Mouse (Mus musculus) monocyte, adult 2 months (primary cell): Measurements from ENCODE around the gene Zfp330.

Source experiments
- DNase-seq, 2 experiments: peaks; one replicate each; pipeline ENCODE4 v3.0.0; 2022; ENCODE audit warnings: low spot score in 2 of 2, low read depth in 1 of 2

The Zfp330 gene

DNA sequence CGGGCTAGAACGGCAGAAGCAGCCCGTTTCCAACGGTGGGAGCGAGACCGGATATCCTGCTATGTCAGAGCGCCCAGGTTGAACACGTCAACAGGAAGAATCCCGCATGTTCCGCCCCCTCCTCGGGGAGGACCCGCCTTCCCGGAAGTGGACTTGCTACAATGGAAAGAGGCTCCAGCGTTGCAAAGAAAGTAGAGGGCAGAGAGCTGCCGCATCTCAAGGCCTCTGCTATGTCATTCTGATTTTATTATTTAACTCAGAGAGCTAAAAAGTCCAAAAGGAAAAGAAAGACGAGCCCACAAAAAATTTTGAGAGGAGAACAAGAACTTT lies at the start of gene Zfp330:
Gene Zfp330, minus strand, starts transcription at position 68 of the 330 bp plus-strand sequence.
- DNase-seq: peak; percentile 84 to 85

DNA sequence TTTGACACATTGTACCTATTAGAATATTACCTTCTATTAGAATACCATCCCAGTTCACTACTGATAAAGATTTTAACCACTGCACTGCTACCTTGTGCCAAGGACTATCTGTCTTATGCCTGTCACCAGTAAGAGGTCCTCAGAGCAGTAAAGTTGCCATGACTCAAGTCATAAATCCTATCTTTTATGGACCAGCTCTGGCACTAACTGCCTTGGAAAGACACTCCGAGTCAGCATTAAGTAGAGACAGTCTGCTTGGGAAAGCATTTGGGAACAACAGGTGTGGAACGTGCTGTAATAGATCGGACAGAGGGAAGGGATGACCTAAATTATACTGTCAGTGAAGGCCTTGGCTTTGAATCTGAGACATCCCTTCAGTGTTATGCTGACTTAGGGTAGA lies 4.0 kb upstream of the Zfp330 start:
- no peak for DNase-seq

DNA sequence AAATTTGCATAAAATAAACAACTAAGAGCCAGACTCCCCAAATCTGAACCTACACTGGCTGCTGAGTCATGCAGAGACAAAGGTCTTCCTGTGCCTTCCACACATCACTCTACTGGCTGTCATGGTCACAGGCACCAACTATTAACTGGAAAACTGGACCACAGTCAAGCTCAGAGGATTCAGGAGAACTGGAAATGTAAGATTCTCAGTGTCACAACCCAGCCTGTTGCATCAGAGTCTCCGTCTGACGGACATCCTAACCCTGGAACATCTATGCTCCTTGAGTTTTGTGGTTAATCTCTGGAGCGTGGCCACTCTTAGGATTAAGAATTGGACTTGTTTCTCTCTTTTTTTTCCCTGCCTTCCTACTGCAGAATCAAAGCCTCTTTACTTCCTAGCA lies 3.4 kb upstream of the Zfp330 start:
- DNase-seq: no peak

DNA sequence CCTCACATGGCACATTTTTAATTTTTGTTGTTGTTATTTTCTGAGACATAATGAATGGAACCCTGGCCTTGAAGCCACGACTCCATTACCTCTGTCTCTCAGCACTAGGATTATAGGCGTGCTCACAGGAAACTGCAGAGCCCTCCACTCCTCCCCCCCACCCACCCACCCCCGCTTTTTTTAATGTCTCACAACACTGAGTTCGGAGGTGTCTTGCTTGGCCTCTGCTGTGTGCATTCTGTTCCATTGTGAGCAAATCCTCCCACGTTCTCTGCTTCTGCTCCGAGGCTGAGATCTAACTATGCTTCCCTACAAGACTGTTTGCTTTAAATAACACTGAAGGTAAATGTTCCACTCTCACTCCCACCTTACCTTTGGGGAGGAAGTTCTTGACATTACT lies 522 bp upstream of the Zfp330 start:
- no peak for DNase-seq

DNA sequence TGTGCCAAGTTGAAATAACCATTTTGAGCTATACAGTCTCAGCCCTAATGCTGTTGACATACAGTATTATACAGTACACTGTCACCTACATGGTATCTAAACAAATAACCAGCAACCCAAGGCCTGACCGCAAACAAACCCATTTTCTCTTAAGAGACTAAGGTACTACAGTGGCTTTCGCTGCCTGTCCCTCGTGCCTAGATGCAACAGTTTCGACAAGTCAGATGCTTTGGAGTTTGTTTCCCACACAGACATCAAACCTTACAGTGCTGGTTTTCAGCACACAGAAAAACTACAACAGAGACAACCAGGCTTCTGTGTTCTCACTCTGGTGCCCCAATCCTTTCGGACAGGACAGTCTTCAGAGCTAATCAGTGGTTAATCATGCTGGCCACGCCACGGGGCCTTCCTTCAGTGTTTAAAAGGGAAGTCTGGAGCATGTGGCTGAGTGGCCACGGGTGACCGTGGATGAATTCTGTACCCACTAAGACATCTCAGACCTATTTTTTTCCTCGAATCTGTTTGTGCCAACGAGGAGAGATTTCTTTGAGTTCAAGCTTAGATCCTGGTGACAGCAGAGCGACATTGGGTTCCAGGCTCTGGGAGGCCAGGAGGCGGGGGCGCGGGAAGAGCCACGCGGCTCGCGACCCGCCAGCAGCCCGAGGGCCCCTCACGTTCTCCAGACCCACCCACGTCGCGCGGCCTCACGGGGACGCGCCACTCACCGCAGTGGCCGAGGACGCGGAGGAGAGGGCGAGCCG lies 448 bp downstream of the Zfp330 start:
- peak in 1 of 2 experiments; percentile 29 for DNase-seq

DNA sequence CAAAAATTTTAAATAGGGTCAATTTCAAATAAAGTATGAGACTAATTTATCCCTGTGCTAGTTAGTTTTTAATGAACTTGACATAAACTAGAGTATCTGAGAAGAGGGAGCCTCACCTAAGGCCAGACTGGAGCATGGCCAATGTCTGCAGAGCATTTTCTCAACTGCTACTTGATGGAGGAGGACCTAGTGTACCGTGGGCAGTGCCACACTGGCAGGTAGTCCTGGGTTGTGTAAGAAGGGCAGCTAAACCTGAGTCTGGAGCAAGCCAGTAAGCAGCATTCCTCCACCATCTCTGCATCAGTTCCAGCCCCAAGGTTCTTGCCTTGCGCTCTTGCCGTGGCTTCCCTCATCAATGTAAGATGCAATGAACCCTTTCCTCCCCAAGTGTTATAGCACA lies 3.1 kb downstream of the Zfp330 start:
- no peak for DNase-seq

DNA sequence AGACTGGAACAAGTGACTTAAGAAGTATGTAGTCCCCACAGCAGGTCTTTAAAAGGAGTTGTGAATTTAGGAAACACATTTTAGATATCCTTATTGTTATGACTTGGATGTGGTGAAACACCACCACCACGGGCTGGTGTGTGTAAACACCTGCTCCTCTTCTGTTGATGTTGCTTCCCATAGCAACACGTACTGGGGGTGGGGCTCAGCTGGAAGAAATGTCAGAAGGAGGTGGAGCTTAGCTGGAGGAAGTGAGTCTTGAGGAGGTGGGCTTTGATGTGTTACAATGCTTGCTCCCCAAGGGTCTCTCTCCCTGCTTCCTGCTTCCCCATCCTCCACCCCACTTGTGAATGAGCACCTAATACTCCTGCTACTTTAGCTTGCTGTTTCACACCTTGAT lies 14.9 kb downstream of the Zfp330 start:
- DNase-seq: no peak

DNA sequence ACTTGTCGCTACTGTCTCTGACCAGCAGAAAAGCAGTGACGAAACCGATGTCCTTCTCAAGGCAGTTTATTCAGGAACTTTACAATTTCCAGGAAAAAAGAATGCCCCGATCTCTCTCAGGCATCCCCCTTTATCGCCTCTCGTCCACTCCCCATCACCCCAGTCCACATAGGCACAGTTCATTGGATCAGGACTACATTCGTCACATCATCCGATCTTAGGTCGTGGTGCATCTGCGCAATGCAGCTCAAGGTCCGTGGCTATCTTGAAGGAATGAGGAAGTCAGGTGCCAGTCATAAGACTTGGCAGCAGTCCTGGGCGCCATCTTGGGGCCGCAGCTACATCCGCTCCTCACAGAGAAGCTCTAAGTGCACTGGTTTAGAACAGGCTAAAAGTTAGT lies 19.0 kb downstream of the Zfp330 start:
- no peak for DNase-seq

DNA sequence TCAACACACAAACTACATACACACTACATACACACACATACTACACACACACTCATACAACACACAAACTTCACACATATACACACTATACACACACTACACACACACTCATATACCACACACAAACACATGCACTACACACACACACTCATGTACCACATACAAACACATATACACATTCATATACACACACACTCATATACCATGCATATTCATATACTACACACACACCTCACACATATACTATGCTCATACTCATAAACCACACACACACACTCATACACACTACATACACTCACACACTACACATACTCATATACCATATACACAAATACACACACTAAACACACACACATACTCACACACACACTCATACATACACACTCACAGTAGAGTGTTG lies 27.3 kb downstream of the Zfp330 start:
- DNase-seq: no peak

DNA sequence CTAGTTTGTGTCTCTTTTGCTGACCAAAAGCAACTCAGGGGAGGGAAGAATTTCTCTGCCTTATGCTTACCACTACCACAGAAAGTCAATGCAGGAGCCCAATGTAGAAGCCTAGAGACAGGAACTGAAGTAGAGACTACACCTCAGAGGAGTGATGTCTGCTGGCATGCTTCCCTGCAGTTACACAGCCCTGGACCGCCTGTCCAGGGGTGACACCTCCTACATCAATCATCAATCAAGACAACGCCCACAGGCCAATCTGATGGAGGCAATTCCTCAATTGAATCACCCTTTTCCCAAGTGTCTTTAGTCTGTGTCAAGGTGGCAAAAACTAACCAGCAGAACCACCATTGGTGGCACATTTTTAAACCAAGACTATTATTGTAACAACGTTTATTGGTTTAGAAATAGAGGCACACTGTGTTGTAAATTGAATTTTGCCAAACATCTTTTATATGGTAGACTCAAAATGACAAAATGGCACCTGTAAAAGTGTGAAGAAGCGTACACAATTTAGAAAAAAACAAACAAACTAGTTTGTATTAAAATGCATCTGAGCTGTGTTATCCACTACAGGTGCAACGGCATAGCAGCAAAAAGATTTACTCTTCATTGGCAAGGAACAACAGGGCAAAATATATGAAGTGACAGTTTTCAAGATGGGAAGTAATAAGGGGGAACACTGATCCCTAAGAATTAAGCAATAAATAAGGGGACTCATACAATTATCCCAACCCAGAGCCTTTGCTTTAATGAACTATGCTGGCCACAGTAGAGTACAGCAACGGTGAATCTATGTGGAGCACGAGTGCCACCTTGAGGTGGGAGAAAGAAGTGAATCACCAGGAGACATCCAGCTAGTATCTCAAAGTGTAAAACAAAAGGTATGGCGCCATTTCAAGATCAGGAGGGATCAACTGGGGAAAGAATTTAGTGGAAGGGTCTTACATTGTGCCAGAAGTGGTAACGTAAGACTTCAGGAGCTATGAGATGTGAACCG lies 29.8 kb downstream of the Zfp330 start:
- peak in 1 of 2 experiments; percentile 17 for DNase-seq
